Mouse (Mus musculus) kidney, adult 2 months (tissue): ENCODE results near the gene March10. TPM values are rescaled to one million over a fixed set of nuclear protein-coding genes. Genes with fewer than 3 reads are reported as not detected.
A peak's percentile ranks its signal among the peaks of the same experiment; 100 is the strongest.

ENCODE experiments used
- DNase-seq: peaks from one replicate; pipeline ENCODE4 v3.0.0; 2021
- H3K27ac ChIP-seq: fragments of 200-500 bp; 2 replicates; pipeline ENCODE4 v1.5.1; 2012; ENCODE audit warnings: low read depth, low read length, control low read depth, inconsistent platforms; ENCODE audit not compliant: insufficient read depth
- H3K27me3 ChIP-seq: fragments of 200-500 bp; replicated peaks from 2 replicates; pipeline ENCODE4 v1.6.1; 2012; ENCODE audit warnings: mild to moderate bottlenecking, moderate library complexity, low read length, inconsistent platforms; ENCODE audit not compliant: control insufficient read depth, insufficient read depth
- H3K36me3 ChIP-seq: fragments of 200-500 bp; 2 replicates; pipeline ENCODE4 v1.6.1; 2012; ENCODE audit warnings: mild to moderate bottlenecking, moderate library complexity, low read length, inconsistent platforms; ENCODE audit not compliant: control insufficient read depth, insufficient read depth
- H3K4me1 ChIP-seq: fragments of 200-500 bp; 2 replicates; pipeline ENCODE4 v1.6.1; 2011; ENCODE audit warnings: low read length; ENCODE audit not compliant: control insufficient read depth, insufficient read depth
- H3K4me3 ChIP-seq: fragments of 200-500 bp; 2 replicates; pipeline ENCODE4 v1.5.1; 2011; ENCODE audit warnings: mild to moderate bottlenecking, low read depth, low read length, control low read depth; ENCODE audit not compliant: insufficient read depth
- CTCF ChIP-seq: fragments of 200-500 bp; conservative IDR thresholded peaks from 2 replicates; pipeline ENCODE4 v1.5.1; 2011; ENCODE audit warnings: low read depth, mild to moderate bottlenecking, control low read depth, low read length, moderate library complexity, mixed read lengths; ENCODE audit not compliant: insufficient read depth, insufficient read length
- POLR2A ChIP-seq: fragments of 200-500 bp; IDR thresholded peaks from one replicate; pipeline ENCODE4 v1.6.1; 2011; ENCODE audit warnings: low read depth, low read length, control low read depth
- WGBS: fragments of 180-500 bp; shearing (Covaris S2); methylation state at CpG from one replicate; pipeline ENCODE4 v1.1.7; 2018; 5-methylcytosine and 5-hydroxymethylcytosine counted together
- polyA plus RNA-seq: library from polyadenylated mRNA; depleted of rRNA; stranded (reverse); fragments of >200 nt; gene quantifications from 2 replicates; pipeline ENCODE4 v1.2.3, GENCODE M21; 2012

Gene March10
- polyA plus RNA-seq, 1 experiment = 1.8 TPM

DNA sequence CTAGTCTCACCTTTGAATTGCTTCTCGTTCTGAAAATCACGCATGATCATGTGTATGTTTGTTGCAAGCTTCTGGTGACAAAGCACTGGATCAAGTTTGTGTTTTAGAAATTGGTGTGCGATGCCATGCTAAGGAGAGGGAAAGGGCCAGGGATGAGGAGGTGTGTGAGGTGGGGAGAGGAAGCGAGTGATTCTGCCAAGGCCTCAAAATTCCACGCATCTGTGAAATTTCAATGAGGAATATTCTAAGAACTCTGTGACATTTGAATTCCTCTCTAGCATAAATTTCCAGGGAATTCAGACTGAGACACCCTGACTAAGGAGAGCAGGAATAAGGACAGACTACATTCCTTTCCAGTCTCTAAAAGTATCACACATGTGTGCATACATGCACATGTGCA is 1.4 kb downstream of the March10 start:
- 93% methylated on average over 5 of the region's 5 CpGs for WGBS
- no peak for DNase-seq
- Histone ChIP-seq H3K36me3 (no peaks in the 10 kb centered on the region), H3K4me3 (no peak overlapping the region), H3K4me1 (no peaks in the 10 kb centered on the region), H3K27ac (no peak overlapping the region), H3K27me3 (peaks cover 2% of the 10 kb centered on the region; the same call in 1 of the 2 replicates)
- TF ChIP-seq POLR2A (no peak), CTCF (no peak)

DNA sequence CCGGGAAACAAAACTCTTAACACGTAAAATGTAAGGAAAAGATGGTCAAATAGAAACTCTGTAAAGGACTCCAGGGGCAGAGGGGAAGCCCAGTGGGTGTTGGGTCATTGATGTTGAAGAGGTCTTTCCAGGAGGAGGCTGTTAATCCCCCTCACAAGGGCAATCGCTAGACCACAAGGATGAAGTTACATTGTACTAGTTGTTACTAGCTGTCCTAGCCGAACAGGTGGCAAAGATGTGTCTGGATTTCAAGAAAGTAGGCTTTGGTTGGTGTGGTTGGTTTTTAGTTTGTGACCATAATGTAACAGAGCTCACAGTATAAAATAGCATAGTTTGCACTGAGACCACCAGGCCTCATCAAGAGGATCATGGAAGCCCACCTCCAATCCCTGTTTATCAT is 3.5 kb downstream of the March10 start:
- no peaks in the 10 kb centered on the region for H3K4me1 ChIP-seq
- no peak for TF ChIP-seq CTCF
- no peak for TF ChIP-seq POLR2A
- no peak overlapping the region for H3K27ac ChIP-seq
- H3K36me3 ChIP-seq = no peaks in the 10 kb centered on the region
- peaks cover 2% of the 10 kb centered on the region; the same call in 1 of the 2 replicates for H3K27me3 ChIP-seq
- 81% methylated on average over 4 of the region's 4 CpGs for WGBS
- no peak overlapping the region for H3K4me3 ChIP-seq
- DNase-seq = no peak

DNA sequence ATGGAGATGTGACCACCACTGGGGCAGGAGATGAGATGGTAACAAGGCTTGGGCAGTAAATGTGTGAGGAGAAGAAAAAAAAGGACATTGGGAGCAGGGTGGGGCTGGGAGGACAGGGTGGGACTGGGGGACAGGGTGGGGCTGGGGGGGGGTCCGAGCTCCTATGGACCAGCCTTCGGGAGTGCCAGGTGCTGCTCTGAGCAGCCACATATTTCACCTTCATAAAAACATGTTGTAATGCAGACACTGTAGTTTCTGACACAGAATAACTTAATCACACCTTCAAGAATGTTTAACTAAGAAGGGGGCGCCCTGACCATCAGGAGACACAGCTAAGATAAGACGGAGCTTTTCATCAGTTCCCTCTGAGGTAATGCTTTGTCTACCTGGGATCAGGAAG is 4.0 kb downstream of the March10 start:
- Histone ChIP-seq H3K27me3 (0 out of 2 replicates have a peak, but pooled peaks cover 2% of the 10 kb centered on the region), H3K36me3 (no peaks in the 10 kb centered on the region), H3K4me1 (no peaks in the 10 kb centered on the region), H3K27ac (no peak overlapping the region), H3K4me3 (no peak overlapping the region)
- WGBS = 52% methylated on average over 4 of the region's 4 CpGs
- TF ChIP-seq CTCF = no peak
- TF ChIP-seq POLR2A = no peak
- no peak for DNase-seq

DNA sequence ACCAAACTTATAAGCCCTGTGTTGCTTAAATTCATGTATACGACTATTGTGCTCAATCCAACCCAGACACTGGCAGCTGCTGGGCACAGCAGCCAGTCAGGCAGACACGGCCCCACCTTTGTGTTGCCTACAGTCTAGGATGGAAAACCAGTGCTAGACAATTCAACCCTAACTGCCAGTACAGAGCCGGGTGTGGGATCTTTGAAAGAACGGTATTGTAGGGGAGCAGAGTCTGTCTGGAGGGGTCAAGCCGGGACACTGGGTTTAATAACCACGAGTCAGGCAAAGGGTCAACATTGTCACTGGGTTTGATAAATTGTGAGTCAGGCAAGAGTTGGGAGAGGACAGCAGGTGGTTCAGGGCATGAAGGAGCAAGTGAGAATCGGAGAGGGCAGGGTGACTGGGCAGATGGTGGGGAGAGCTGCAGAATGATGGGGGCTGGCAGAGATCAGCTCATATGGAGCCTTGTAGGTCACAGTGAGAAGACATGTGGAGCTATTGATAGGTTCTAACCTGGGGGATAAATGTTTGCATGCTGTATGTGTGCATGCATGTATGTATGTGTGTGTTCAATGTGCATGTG is 4.9 kb downstream of the March10 start:
- TF ChIP-seq POLR2A (no peak), CTCF (no peak)
- H3K27ac ChIP-seq = no peak overlapping the region
- 60% methylated on average over 7 of the region's 7 CpGs for WGBS
- DNase-seq = no peak
- no peaks in the 10 kb centered on the region for H3K4me1 ChIP-seq
- no peak overlapping the region for H3K4me3 ChIP-seq
- 0 out of 2 replicates have a peak, but pooled peaks cover 2% of the 10 kb centered on the region for H3K27me3 ChIP-seq
- H3K36me3 ChIP-seq = no peaks in the 10 kb centered on the region

DNA sequence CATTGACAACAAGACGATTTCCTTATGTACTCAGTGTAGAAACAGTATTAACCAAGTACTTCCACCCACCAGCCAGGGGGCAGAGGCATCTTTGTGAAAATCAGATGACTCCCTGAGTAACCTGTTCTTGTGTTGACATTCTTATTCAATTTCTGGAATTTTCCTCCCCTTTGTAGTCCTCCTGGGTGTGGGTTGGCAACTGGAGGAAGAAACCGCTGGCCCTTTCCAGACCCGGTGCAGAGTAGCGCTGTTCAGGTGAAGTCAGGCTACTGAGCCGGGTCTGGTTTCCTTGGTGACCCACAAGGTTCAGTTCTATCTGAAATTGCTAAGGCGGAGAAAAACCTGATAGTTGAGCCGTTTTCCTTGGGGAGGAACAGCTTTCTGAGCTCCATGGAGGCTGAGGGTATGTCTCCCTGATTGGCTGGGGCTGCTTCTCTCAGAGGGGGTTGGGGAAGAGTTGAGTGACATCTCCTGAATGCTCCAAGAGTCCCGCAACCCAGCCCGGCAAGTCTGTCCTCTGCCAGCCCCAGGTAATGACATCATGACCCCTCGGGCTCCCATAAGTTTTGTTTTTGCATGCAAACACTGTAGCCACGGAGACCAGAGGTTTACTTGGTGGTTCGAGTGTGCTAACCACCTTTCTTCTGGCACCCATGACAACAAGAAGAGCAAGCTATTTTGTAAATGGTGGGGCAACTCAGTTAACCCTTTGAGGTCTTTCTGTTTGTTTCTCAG is 6.8 kb downstream of the March10 start:
- Histone ChIP-seq H3K4me3 (no peak overlapping the region), H3K27me3 (no peaks in the 10 kb centered on the region), H3K36me3 (no peaks in the 10 kb centered on the region), H3K27ac (no peak overlapping the region), H3K4me1 (no peaks in the 10 kb centered on the region)
- no peak for DNase-seq
- TF ChIP-seq POLR2A = no peak
- no peak for TF ChIP-seq CTCF
- WGBS = 51% methylated on average over 12 of the region's 12 CpGs

DNA sequence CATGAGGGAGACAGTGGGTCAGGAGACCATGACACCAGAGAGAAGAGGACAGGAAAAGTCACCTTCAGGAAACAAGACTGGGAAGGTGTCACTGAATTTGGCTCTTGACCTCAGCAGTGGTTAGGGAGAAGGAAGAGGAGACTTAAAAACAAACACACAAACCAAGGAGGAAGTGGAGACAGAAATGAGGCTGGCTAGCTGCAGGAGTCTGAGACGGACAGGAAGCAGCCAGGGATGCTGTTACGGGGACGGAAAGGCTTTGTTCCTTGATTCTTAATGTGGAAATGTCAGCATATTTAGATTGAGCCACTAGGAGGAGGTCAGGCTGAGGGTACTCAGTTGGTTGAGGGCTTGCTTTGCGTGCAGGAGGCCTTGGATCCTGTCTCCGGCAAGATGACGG is 8.9 kb downstream of the March10 start:
- 79% methylated on average over 6 of the region's 6 CpGs for WGBS
- Histone ChIP-seq H3K36me3 (no peaks in the 10 kb centered on the region), H3K4me3 (no peak overlapping the region), H3K27me3 (no peaks in the 10 kb centered on the region), H3K27ac (no peak overlapping the region), H3K4me1 (no peaks in the 10 kb centered on the region)
- DNase-seq = no peak
- no peak for TF ChIP-seq POLR2A
- no peak for TF ChIP-seq CTCF

DNA sequence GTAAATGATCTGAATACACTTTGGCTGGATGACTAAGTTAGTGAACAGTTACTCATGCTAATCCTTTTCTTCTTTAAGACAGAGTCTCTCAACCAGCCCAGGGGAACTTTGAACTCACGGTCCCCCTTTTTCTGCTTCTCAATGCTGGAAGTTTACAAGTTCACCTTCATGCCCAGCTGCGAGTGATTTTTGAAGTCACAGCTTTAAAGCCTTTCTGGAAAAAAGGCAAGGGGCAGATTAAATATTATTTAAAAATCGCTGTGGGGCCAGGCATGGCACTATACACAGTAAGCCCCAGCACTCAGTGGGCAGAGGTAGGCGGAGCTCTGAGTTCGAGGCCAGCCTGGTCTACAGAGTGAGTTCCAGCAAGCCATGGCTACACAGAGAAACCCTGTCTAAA is 10.3 kb downstream of the March10 start:
- H3K4me3 ChIP-seq = no peak overlapping the region
- H3K4me1 ChIP-seq = no peaks in the 10 kb centered on the region
- TF ChIP-seq CTCF = no peak
- no peak for TF ChIP-seq POLR2A
- H3K27ac ChIP-seq = no peak overlapping the region
- no peaks in the 10 kb centered on the region for H3K36me3 ChIP-seq
- no peaks in the 10 kb centered on the region for H3K27me3 ChIP-seq
- 63% methylated on average over 5 of the region's 5 CpGs for WGBS
- DNase-seq = peak; percentile 62
